Mouse (Mus musculus) myocyte (in vitro differentiated cells): Measurements from ENCODE around the gene Thumpd3.

Source experiments
- E2F4 ChIP-seq: IDR thresholded peaks from one replicate; pipeline ENCODE4 v1.6.1; 2011; ENCODE audit warnings: mild to moderate bottlenecking, control low read depth, moderate library complexity; ENCODE audit not compliant: insufficient read depth
- MYOG ChIP-seq, 3 experiments: IDR thresholded peaks; one replicate each; pipeline ENCODE4 v1.6.1; 2011; ENCODE audit warnings: control low read depth in 2 of 3, low read depth in 2 of 3, mild to moderate bottlenecking in 2 of 3; ENCODE audit not compliant: insufficient read length in 2 of 3, control insufficient read depth in 1 of 3, insufficient read depth in 1 of 3
- POLR2A ChIP-seq: IDR thresholded peaks from one replicate; pipeline ENCODE4 v1.6.1; 2011; ENCODE audit warnings: low read depth, mild to moderate bottlenecking, control low read depth, moderate library complexity; ENCODE audit not compliant: insufficient read length
- REST ChIP-seq: IDR thresholded peaks from one replicate; pipeline ENCODE4 v1.6.1; 2011; ENCODE audit warnings: mild to moderate bottlenecking, control low read depth, moderate library complexity; ENCODE audit not compliant: insufficient read depth, insufficient read length
- TCF12 ChIP-seq: IDR thresholded peaks from one replicate; pipeline ENCODE4 v1.6.1; 2011; ENCODE audit warnings: mild to moderate bottlenecking, control low read depth; ENCODE audit not compliant: poor library complexity, insufficient read depth, severe bottlenecking
- TCF3 ChIP-seq: IDR thresholded peaks from one replicate; pipeline ENCODE4 v1.6.1; 2011; ENCODE audit warnings: low read depth, control low read depth; ENCODE audit not compliant: insufficient read length
- USF1 ChIP-seq: IDR thresholded peaks from one replicate; pipeline ENCODE4 v1.6.1; 2011; ENCODE audit warnings: low read depth, mild to moderate bottlenecking, control low read depth, moderate library complexity

DNA sequence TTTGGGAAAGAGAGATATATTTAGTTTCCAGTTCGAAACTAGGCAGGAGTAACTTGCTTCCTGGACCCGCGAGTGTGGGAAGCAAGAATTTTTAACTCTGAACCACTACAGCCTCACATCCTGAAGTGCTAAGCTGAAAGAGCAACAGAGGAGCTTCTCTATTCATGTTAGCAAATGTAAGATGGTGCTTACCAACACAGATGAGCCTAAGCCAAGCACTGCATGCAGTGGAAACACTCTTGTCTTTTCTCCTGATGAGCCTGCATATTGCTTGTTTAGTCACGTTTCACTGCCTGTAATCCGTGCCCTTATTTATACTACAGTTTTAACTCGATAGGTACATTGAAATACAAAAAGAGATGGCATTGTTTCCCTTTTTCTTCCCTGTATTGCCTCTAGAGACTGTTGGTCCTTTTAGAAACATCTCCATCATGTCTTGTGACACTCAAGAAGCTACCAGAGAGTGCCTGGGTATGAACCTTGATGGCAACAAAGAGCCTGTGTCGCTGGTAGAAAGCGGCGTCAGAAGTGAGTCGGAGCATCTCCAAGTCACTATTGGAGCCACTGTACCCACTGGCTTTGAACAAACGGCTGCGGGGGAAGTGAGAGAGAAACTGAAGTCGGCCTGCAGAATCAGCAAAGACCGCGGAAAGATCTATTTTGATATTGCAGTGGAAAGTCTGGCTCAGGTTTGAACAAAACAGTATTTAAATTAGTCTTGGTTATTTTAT lies 1.2 kb downstream of the Thumpd3 start:
- TF ChIP-seq REST = no peak
- TF ChIP-seq POLR2A = no peak
- no peak for TF ChIP-seq E2F4
- no peak for TF ChIP-seq MYOG (IDR thresholded peaks at IDR 0.05; ENCODE audit: control insufficient read depth in 1 of 3, insufficient read depth in 1 of 3, insufficient read length in 2 of 3, low read depth in 2 of 3)
- TF ChIP-seq USF1 = no peak
- no peak for TF ChIP-seq TCF12
- TF ChIP-seq TCF3 = no peak
